Mouse (Mus musculus) kidney, adult 2 months (tissue): ENCODE results near the gene Akip1.

ENCODE experiments used
- CTCF ChIP-seq: fragments of 200-500 bp; conservative IDR thresholded peaks from 2 replicates; pipeline ENCODE4 v1.5.1; 2011; ENCODE audit warnings: low read depth, mild to moderate bottlenecking, control low read depth, low read length, moderate library complexity, mixed read lengths; ENCODE audit not compliant: insufficient read depth, insufficient read length
- POLR2A ChIP-seq: fragments of 200-500 bp; IDR thresholded peaks from one replicate; pipeline ENCODE4 v1.6.1; 2011; ENCODE audit warnings: low read depth, low read length, control low read depth

DNA sequence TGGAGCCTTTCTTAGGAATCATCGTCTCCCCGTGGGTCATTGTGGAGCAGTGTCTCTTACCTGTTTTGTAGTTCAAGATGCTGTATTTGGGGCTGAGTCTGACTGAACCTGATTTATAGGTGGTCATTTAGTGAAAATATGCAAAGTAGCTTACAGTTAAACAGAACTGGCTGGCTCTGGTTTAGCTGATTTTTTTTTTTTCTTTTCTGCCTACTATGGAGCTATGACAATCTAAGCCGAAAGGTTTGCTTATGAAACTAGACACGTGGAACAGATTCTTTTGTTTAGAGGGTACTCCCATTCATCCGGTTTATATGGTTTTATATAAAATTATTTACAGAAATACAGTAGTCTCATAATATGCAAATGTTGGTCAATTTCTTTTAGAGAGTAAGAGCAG, 28.1 kb downstream of the Akip1 start, which contains the start of gene Ascl3:
- TF ChIP-seq POLR2A (no peak), CTCF (no peak)
